Mouse (Mus musculus) MEL (cell line): ENCODE data around the gene Mthfd1l.

Source experiments
- CTCF ChIP-seq, 3 experiments: IDR thresholded peaks in 2 of 3; conservative IDR thresholded peaks in 1 of 3; 2 replicates each; pipeline ENCODE4 v1.5.1; 2011 to 2012; ENCODE audit warnings: low read length in 3 of 3, low read depth in 2 of 3, mild to moderate bottlenecking in 2 of 3, improper control_type of control experiment in 1 of 3, inconsistent platforms in 1 of 3, mixed read lengths in 1 of 3, moderate library complexity in 1 of 3; ENCODE audit not compliant: control insufficient read depth in 1 of 3, insufficient read depth in 1 of 3, poor library complexity in 1 of 3, severe bottlenecking in 1 of 3
- JUND ChIP-seq: IDR thresholded peaks from 2 replicates; pipeline ENCODE4 v1.6.1; 2011; ENCODE audit warnings: low read depth, mild to moderate bottlenecking, improper control_type of control experiment, low read length
- MAFK ChIP-seq: IDR thresholded peaks from 2 replicates; pipeline ENCODE4 v1.6.1; 2011; ENCODE audit warnings: low read depth, mild to moderate bottlenecking, low read length, improper control_type of control experiment, borderline replicate concordance
- MEF2A ChIP-seq: IDR thresholded peaks from 2 replicates; pipeline ENCODE4 v1.6.1; 2014; ENCODE audit warnings: low read depth, mild to moderate bottlenecking, inconsistent platforms, low read length, improper control_type of control experiment; ENCODE audit not compliant: poor library complexity, insufficient replicate concordance, severe bottlenecking; ENCODE audit errors: extremely low read depth
- NELFE ChIP-seq: IDR thresholded peaks from 2 replicates; pipeline ENCODE4 v1.6.1; 2011; ENCODE audit warnings: low read depth, low read length, improper control_type of control experiment
- POLR2A ChIP-seq, 2 experiments: IDR thresholded peaks; 2 replicates each; pipeline ENCODE4 v1.6.1; 2011 to 2012; ENCODE audit warnings: low read length in 2 of 2, mild to moderate bottlenecking in 2 of 2, control low read depth in 1 of 2, improper control_type of control experiment in 1 of 2, low read depth in 1 of 2, moderate library complexity in 1 of 2; ENCODE audit not compliant: control insufficient read depth in 1 of 2, insufficient read depth in 1 of 2, poor library complexity in 1 of 2
- POLR2AphosphoS5 ChIP-seq: IDR thresholded peaks from 2 replicates; pipeline ENCODE4 v1.6.1; 2012; ENCODE audit warnings: low read depth, borderline replicate concordance, mild to moderate bottlenecking, inconsistent platforms, low read length, moderate library complexity, mixed read lengths
- RAD21 ChIP-seq: IDR thresholded peaks from 2 replicates; pipeline ENCODE4 v1.6.1; 2011; ENCODE audit warnings: mild to moderate bottlenecking, low read depth, low read length, improper control_type of control experiment
- TCF12 ChIP-seq: IDR thresholded peaks from 2 replicates; pipeline ENCODE4 v1.6.1; 2014; ENCODE audit warnings: low read depth, mild to moderate bottlenecking, inconsistent platforms, low read length, improper control_type of control experiment, moderate library complexity
- USF1 ChIP-seq: IDR thresholded peaks from 2 replicates; pipeline ENCODE4 v1.6.1; 2014; ENCODE audit warnings: low read depth, mild to moderate bottlenecking, inconsistent platforms, low read length, improper control_type of control experiment, moderate library complexity
- ZKSCAN1 ChIP-seq: IDR thresholded peaks from 2 replicates; pipeline ENCODE4 v1.6.1; 2012; ENCODE audit warnings: low read depth, mild to moderate bottlenecking, inconsistent platforms, low read length, improper control_type of control experiment, moderate library complexity
- ZMIZ1 ChIP-seq: IDR thresholded peaks from 2 replicates; pipeline ENCODE4 v1.6.1; 2012; ENCODE audit warnings: low read depth, mild to moderate bottlenecking, inconsistent platforms, low read length, improper control_type of control experiment, moderate library complexity

GRCm38 (mm10) chr10:4078220-4078840 lies 105.4 kb downstream of the Mthfd1l start:
- TF ChIP-seq CTCF (IDR thresholded peaks at IDR 0.05 in 2 of 3, conservative IDR thresholded peaks at IDR 0.05 in 1 of 3; ENCODE audit: control insufficient read depth in 1 of 3, insufficient read depth in 1 of 3, low read depth in 2 of 3, low read length in 3 of 3, poor library complexity in 1 of 3, severe bottlenecking in 1 of 3) (no peak), ZKSCAN1 (no peak), POLR2AphosphoS5 (no peak), JUND (no peak), MEF2A (no peak), USF1 (no peak), POLR2A (IDR thresholded peaks at IDR 0.05; ENCODE audit: control insufficient read depth in 1 of 2, insufficient read depth in 1 of 2, low read depth in 1 of 2, low read length in 2 of 2, poor library complexity in 1 of 2) (no peak), ZMIZ1 (no peak), RAD21 (no peak), NELFE (no peak), TCF12 (no peak), MAFK (no peak)
